Mouse (Mus musculus): Measurements from ENCODE around the gene Kcnv2.

- TF ChIP-seq CTCF (IDR thresholded peaks at IDR 0.05; ENCODE audit: low read depth), result no peak
- no peak for TF ChIP-seq EP300 (IDR thresholded peaks at IDR 0.05; ENCODE audit: low read depth)
Measured at GRCm38 (mm10) chr19:27379712-27380401, 57.5 kb downstream of the Kcnv2 start.

All from heart, postnatal 0 days (tissue).